Mouse (Mus musculus): ENCODE data around the gene Tob2.
A peak's percentile ranks its signal among the peaks of the same experiment; 100 is the strongest.

Tob2 gene

DNA sequence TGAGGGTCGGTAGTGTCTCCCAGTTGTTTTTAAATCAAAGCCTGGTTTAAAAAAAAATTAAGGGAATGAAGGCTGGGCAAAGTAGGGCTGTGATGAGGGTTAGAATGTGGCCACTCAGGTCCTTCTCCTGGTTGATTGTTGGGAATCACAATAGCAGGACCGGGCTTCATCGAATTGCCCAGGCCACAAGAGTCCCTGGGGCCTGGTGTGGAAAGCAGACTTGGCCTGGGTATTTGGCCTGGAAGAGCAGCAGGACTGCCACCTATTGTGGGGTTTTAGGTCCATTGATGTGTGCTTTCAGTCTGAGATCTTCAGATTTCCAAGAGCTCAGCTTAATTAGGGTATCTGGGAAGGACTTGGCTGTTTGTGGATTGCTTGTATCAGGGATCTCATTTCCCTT, 46.3 kb downstream of the Tob2 start:
- no peak for DNase-seq (ENCODE audit: low spot score in 2 of 2)

DNA sequence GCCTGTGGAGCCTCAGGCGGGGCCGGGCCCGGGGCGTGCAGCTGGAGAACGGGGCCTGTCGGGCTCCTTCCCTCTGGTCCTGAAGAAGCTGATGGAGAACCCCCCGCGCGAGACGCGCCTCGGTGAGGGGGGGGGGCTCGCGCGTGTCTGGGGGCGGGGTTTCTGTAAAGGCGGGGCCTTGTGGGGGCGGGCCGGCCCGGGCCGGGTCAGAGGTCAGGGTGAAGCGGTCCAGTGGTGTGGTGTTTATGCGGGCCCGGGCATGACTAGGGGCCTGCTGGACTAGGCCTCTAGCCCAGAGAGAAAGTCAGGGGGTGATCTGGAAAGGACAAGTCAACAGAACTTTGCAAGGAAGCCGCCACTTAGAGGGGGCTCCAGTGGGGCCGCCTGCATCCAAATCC, 47.0 kb downstream of the Tob2 start:
- no peak for DNase-seq (ENCODE audit: low spot score in 2 of 2)

DNA sequence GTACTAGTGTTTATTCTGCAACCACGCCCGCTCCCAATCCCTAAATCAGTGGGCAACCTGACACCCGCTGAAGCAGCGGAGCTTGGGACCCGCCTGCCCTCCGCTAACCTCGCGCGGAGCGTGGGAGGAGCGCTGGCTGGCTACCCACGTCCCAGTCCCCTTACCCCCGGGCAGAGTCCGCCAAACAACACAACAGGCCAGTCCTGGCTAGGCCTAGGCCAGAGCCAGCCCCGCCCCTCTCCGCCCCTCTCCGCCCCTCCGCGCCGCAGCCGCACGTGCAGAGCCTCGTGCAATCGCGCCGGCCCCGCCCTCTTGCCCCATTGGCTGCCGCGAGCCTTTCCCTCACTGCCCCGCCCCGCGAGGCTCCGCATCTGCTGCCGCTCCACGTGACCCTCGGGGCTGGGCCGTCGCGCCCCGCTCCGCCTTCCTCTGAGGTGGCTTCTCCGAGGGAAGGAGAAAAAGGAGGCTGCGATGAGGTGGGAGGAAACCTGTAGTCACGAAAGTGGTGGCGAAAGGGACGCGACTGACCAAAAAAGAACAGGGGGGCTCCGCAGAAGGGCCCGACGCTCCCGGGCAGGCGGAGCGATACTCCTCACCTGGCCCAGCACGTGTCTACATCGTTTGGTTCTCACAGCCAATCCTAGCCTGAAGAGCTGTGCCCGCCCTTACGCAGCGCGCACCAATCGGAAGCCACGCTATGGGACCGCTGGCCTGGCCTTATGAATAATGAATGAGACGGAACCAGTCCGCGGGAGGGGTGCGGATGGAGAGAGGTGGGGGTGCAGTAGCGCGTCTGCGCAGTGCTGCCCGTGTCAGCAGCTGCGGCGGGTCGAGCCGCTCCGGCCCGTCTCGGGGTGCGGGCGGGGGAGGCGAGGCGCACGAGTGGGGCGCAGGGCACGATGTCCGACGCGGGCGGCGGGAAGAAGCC, 47.7 kb downstream of the Tob2 start:
- peak; percentile 97 to 98 for DNase-seq (ENCODE audit: low spot score in 2 of 2)

GRCm38 (mm10) chr15:81810150-81810549, 48.4 kb downstream of the Tob2 start:
- DNase-seq (ENCODE audit: low spot score in 2 of 2), result peak in 1 of 2 experiments; percentile 47

DNA sequence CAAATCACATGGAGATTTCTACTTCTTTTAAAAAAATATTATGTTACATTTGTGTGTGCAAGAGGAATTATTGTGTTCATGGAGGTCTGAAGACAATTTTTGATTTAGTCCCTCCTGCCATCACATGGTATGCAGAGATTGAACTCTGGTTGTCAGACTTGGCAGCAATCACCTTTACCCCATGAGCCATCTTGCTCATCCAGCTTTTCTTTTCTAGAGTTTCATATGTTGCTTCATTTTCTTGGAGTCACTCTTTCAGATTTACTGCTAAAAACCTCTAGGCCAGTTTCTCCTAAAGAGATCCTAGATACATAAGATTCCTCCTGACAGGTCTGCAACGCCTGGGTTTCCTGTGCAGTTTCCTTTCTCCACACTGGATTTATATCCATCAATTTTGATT, 49.0 kb downstream of the Tob2 start:
- no peak for DNase-seq (ENCODE audit: low spot score in 2 of 2)

DNA sequence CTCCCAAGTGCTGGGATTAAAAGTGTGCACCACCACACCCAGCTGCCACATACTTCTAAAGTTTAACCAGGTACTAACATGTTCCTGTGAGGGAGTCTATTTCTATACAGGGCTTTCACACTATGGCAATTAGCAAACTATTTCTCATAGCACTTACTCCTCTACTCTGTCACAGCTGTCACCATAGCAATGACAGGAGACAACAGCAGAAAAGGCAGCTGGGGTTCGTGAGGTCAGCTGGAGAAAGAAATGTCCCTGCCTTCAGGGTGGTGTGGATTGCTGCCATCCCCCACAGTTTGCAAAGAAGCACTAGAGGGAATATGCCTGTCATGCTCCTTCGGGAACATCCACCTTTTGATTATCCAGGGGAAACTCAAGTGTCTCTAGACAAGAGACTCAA, 49.8 kb downstream of the Tob2 start:
- DNase-seq (ENCODE audit: low spot score in 2 of 2), result no peak

DNA sequence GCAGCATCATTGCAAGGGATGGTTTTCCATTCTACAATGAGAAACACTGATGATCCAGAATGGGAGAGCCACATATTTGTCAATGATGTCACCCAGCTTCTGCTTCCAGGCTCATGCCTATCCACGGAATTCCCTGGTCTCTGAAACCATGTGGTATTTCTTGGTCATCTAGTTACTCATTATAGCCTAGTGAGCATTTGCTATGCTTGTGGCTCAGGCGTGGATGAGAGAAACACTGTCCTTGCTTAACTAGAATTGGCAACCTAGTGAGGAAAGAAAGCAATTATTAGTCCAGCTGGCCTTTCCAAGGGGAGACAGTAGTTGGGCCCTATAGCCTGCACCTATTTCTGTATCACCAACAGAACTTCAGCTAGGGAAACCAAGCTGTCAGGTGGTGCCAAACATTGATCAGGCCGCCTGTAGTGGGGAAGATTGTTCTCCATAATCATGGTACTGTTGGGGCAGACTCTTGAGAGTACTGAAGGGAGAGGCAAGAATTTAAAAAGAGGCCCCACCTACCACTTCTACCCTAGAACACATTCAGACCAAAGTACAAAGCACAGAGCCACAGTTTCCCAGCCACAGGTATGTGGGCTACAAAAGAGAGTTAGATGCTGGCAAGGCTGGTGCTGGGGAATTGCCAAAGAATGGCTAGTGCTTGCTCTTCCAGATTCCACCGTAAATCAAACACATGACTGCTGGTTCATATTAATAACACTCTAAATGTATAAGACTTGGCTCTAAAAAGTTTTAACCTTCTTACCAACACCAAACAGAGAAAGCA, 51.8 kb downstream of the Tob2 start:
- no peak for DNase-seq (ENCODE audit: low spot score in 2 of 2)

DNA sequence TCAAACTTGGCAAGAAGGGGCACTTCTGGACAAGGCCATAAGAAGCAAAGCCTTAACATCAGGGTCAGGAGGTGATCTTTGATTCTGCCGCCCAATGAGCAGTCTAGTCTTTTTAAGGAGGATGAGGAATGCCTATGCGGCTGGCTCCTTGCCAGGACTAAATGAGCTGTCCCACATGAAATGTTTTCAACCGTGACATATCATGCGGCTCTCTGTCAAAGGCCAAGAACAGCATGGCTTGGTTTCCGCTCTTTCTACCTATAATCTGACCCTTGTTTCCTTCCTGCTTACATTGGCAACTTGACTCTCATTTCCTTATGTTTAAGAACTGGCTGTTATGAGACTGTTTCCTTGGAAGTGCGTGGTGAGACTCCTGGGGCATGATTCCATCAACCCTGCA, 53.0 kb downstream of the Tob2 start:
- DNase-seq (ENCODE audit: low spot score in 2 of 2), result no peak

DNA sequence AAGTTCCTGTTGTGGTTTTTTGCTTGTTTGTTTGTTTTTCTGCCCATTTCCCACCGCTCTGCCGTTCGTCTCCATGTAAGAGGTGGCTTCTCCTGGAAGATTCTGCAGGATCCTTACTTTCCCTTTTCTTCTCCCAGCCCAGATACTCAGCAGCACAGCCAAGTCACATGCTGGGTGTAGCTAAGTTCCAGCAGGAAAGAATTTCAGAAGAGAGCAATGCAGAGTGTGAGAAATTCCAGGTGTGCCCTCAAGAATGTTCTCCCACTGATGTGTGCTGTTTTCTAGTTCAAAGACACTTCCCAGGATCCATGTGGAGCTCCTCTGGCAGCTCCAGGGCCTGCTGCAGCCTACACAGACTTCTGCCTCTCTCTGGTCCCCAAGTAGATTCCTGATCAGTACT, 53.7 kb downstream of the Tob2 start:
- no peak for DNase-seq (ENCODE audit: low spot score in 2 of 2)

- no peak for DNase-seq (ENCODE audit: low spot score in 2 of 2)
Measured at GRCm38 (mm10) chr15:81804172-81804571, 54.4 kb downstream of the Tob2 start.

GRCm38 (mm10) chr15:81803425-81803951, 55.1 kb downstream of the Tob2 start:
- DNase-seq (ENCODE audit: low spot score in 2 of 2), result no peak

- no peak for DNase-seq (ENCODE audit: low spot score in 2 of 2)
Measured at GRCm38 (mm10) chr15:81802941-81803351, 55.6 kb downstream of the Tob2 start.

- DNase-seq (ENCODE audit: low spot score in 2 of 2), result peak; percentile 95 to 98
Measured at GRCm38 (mm10) chr15:81802001-81802890, 56.4 kb downstream of the Tob2 start, which contains the start of gene Tef. Gene Tef (plus strand): TSS chr15:81802421.

- no peak for DNase-seq (ENCODE audit: low spot score in 2 of 2)
Measured at GRCm38 (mm10) chr15:81800391-81800790, 58.2 kb downstream of the Tob2 start.

GRCm38 (mm10) chr15:81798421-81798820, 60.2 kb downstream of the Tob2 start:
- no peak for DNase-seq (ENCODE audit: low spot score in 2 of 2)

Data from spleen, postnatal 4 days (tissue).